Mouse (Mus musculus) liver, embryonic 12.5 days (tissue): ENCODE data around the gene RPS10-NUDT3. TPM values are rescaled to one million over a fixed set of nuclear protein-coding genes. Genes with fewer than 3 reads are reported as not detected.

Experiments used
- ATAC-seq: fragments of 200-750 bp; cut with Nextera tagmentation; 2 replicates; pipeline ENCODE4 v1.8.0; 2017; ENCODE audit warnings: moderate number of reproducible peaks, mild to moderate bottlenecking, moderate library complexity
- H3K27ac ChIP-seq: fragments of 300-500 bp; sonication (generic); 2 replicates; pipeline ENCODE4 v1.5.1; 2016; ENCODE audit warnings: mild to moderate bottlenecking
- H3K27me3 ChIP-seq: fragments of 300-500 bp; sonication (generic); replicated peaks from 2 replicates; pipeline ENCODE4 v1.6.1; 2016; ENCODE audit warnings: mild to moderate bottlenecking, moderate library complexity
- H3K36me3 ChIP-seq: fragments of 300-500 bp; sonication (generic); 2 replicates; pipeline ENCODE4 v1.6.1; 2016; ENCODE audit warnings: mild to moderate bottlenecking, moderate library complexity
- H3K4me1 ChIP-seq: fragments of 300-500 bp; sonication (generic); 2 replicates; pipeline ENCODE4 v1.6.1; 2016
- H3K4me2 ChIP-seq: fragments of 300-500 bp; sonication (generic); 2 replicates; pipeline ENCODE4 v1.6.1; 2016; ENCODE audit warnings: mild to moderate bottlenecking, moderate library complexity
- H3K4me3 ChIP-seq: fragments of 300-500 bp; sonication (generic); 2 replicates; pipeline ENCODE4 v1.5.1; 2016; ENCODE audit warnings: mild to moderate bottlenecking, moderate library complexity
- H3K9ac ChIP-seq: fragments of 300-500 bp; sonication (generic); 2 replicates; pipeline ENCODE4 v1.6.1; 2016; ENCODE audit warnings: mild to moderate bottlenecking, moderate library complexity
- H3K9me3 ChIP-seq: fragments of 300-500 bp; sonication (generic); replicated peaks from 2 replicates; pipeline ENCODE4 v1.6.1; 2016; ENCODE audit warnings: mild to moderate bottlenecking, moderate library complexity
- WGBS: fragments of 180-500 bp; shearing (Covaris S2); methylation state at CpG from one replicate; pipeline ENCODE4 v1.1.7; 2016; ENCODE audit not compliant: insufficient replicate concordance; 5-methylcytosine and 5-hydroxymethylcytosine counted together
- polyA plus RNA-seq: library from polyadenylated mRNA; unstranded; fragments of >200 nt; fragmentation: Nextera tagmentation; extraction: Ambion mirVana; gene quantifications from 2 replicates; pipeline ENCODE4 v1.2.1, GENCODE M21; 2016

RPS10-NUDT3 gene
- polyA plus RNA-seq, 1 experiment from 2014 or later = not detected

GRCm38 (mm10) chr17:27564391-27565162, 70.4 kb downstream of the RPS10-NUDT3 start:
- Histone ChIP-seq H3K4me1 (peaks cover 68% of the 10 kb centered on the region), H3K36me3 (peaks cover 34% of the 10 kb centered on the region), H3K9me3 (no peaks in the 10 kb centered on the region), H3K27ac (peak overlapping the region; percentile 80), H3K27me3 (peaks cover 7% of the 10 kb centered on the region; the same call in 1 of the 2 replicates), H3K4me2 (peak overlapping the region; percentile 99), H3K4me3 (peak overlapping the region; percentile 72), H3K9ac (peak overlapping the region; percentile 79)
- 7% methylated on average over 20 of the region's 20 CpGs for WGBS
- peak; percentile 13 for ATAC-seq

GRCm38 (mm10) chr17:27563771-27564244, 71.2 kb downstream of the RPS10-NUDT3 start:
- peaks cover 39% of the 10 kb centered on the region for H3K36me3 ChIP-seq
- H3K9ac ChIP-seq = no peak overlapping the region
- peaks cover 7% of the 10 kb centered on the region; the same call in 1 of the 2 replicates for H3K27me3 ChIP-seq
- no peak overlapping the region for H3K4me3 ChIP-seq
- no peak for ATAC-seq
- 46% methylated on average over 7 of the region's 7 CpGs for WGBS
- peak overlapping the region; percentile 99; the same call in 1 of the 2 replicates for H3K4me2 ChIP-seq
- no peaks in the 10 kb centered on the region for H3K9me3 ChIP-seq
- peak overlapping the region; percentile 80; the same call in 1 of the 2 replicates for H3K27ac ChIP-seq
- H3K4me1 ChIP-seq = peaks cover 76% of the 10 kb centered on the region

- peak overlapping the region; percentile 56; the same call in 1 of the 2 replicates for H3K27ac ChIP-seq
- peaks cover 85% of the 10 kb centered on the region for H3K4me1 ChIP-seq
These were observed 73.1 kb downstream of the RPS10-NUDT3 start for GRCm38 (mm10) chr17:27561809-27562526.

DNA sequence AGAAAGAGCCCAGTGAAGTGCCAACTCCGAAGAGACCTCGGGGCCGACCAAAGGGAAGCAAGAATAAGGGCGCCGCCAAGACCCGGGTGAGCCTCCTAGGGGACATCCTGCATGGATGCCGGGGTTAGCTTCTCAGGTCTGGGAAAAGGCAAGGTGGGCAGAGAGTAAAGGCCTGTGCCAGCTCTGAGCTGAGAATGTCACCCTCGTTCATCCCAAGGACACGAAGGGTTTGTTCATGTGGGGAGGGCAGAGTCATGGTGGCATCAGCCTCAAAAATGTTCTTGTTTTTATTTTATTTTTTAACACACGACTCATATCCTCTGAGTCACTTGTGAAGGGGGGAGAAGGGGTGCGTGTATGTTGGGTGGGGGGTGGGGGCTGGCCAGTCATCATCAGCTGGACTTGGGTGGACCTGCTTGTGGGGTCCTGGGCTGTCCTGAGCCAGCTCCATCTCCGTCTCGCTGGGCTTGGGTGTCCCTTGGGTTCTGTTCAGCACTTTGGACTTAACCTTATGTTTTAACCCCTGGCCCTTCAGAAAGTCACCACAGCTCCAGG, 74.0 kb downstream of the RPS10-NUDT3 start:
- H3K4me2 ChIP-seq = no peak overlapping the region
- no peaks in the 10 kb centered on the region for H3K27me3 ChIP-seq
- H3K9ac ChIP-seq = no peak overlapping the region
- no peak overlapping the region for H3K4me3 ChIP-seq
- peaks cover 79% of the 10 kb centered on the region for H3K4me1 ChIP-seq
- no peak overlapping the region for H3K27ac ChIP-seq
- 78% methylated on average over 13 of the region's 13 CpGs for WGBS
- H3K36me3 ChIP-seq = peaks cover 39% of the 10 kb centered on the region
- ATAC-seq = no peak
- no peaks in the 10 kb centered on the region for H3K9me3 ChIP-seq

More at GRCm38 (mm10) chr17:27561809-27562526, 73.1 kb downstream of the RPS10-NUDT3 start:
- no peak overlapping the region for H3K4me3 ChIP-seq
- no peak for ATAC-seq
- 0 out of 2 replicates have a peak overlapping the region, but pooled peaks have one; percentile 12 for H3K9ac ChIP-seq
- peaks cover 39% of the 10 kb centered on the region for H3K36me3 ChIP-seq
- no peaks in the 10 kb centered on the region for H3K9me3 ChIP-seq
- WGBS = 58% methylated on average over 11 of the region's 11 CpGs
- peaks cover 2% of the 10 kb centered on the region; the same call in 1 of the 2 replicates for H3K27me3 ChIP-seq
- no peak overlapping the region for H3K4me2 ChIP-seq

DNA sequence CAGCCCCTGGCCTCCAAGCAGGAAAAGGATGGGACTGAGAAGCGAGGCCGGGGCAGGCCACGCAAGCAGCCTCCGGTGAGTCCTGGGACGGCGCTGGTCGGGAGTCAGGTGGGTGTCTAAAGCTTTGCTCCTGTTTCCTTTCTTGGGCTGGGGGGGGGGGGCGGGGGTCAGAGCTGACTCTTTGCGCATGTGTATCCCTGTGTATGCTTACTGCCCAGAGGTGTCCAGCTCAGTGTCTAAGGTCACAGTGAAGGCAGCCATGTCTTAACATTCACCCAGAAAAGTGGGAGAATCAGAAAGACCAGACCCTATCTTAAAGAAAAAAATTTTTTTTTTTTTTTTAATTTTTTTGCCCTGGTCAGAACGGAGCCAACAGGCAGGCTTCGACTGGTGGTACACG, 75.4 kb downstream of the RPS10-NUDT3 start:
- H3K36me3 ChIP-seq = peaks cover 39% of the 10 kb centered on the region
- H3K4me2 ChIP-seq = peak overlapping the region; percentile 96
- ATAC-seq = no peak
- 50% methylated on average over 12 of the region's 12 CpGs for WGBS
- no peaks in the 10 kb centered on the region for H3K27me3 ChIP-seq
- peak overlapping the region; percentile 62; the same call in 1 of the 2 replicates for H3K27ac ChIP-seq
- no peaks in the 10 kb centered on the region for H3K9me3 ChIP-seq
- peaks cover 82% of the 10 kb centered on the region for H3K4me1 ChIP-seq
- peak overlapping the region; percentile 91 for H3K4me3 ChIP-seq
- H3K9ac ChIP-seq = peak overlapping the region; percentile 98

- no peaks in the 10 kb centered on the region for H3K27me3 ChIP-seq
- H3K36me3 ChIP-seq = peaks cover 37% of the 10 kb centered on the region
- H3K9me3 ChIP-seq = no peaks in the 10 kb centered on the region
- H3K4me3 ChIP-seq = peak overlapping the region; percentile 91
- H3K9ac ChIP-seq = peak overlapping the region; percentile 98
- H3K27ac ChIP-seq = peak overlapping the region; percentile 96
- no peak for ATAC-seq
- H3K4me2 ChIP-seq = peak overlapping the region; percentile 96
- WGBS = 5% methylated on average over 5 of the region's 5 CpGs
- peaks cover 82% of the 10 kb centered on the region for H3K4me1 ChIP-seq
These were observed 76.2 kb downstream of the RPS10-NUDT3 start for GRCm38 (mm10) chr17:27558845-27559244.

GRCm38 (mm10) chr17:27557927-27558661, 76.9 kb downstream of the RPS10-NUDT3 start:
- no peak for ATAC-seq

GRCm38 (mm10) chr17:27557181-27557926, 77.7 kb downstream of the RPS10-NUDT3 start:
- Histone ChIP-seq H3K27me3 (no peaks in the 10 kb centered on the region), H3K4me2 (peak overlapping the region; percentile 96), H3K36me3 (peaks cover 33% of the 10 kb centered on the region), H3K9me3 (no peaks in the 10 kb centered on the region), H3K27ac (peak overlapping the region; percentile 96), H3K9ac (peak overlapping the region; percentile 98), H3K4me1 (peaks cover 92% of the 10 kb centered on the region), H3K4me3 (peak overlapping the region; percentile 91)
- peak; percentile 16; the same call in 1 of the 2 replicates for ATAC-seq
- WGBS = 0% methylated on average over 45 of the region's 75 CpGs

More at GRCm38 (mm10) chr17:27557927-27558661, 76.9 kb downstream of the RPS10-NUDT3 start:
- WGBS = 1% methylated on average over 14 of the region's 14 CpGs
- H3K27me3 ChIP-seq = no peaks in the 10 kb centered on the region
- H3K27ac ChIP-seq = peak overlapping the region; percentile 96
- H3K4me1 ChIP-seq = peaks cover 84% of the 10 kb centered on the region
- H3K36me3 ChIP-seq = peaks cover 33% of the 10 kb centered on the region
- no peaks in the 10 kb centered on the region for H3K9me3 ChIP-seq
- H3K4me3 ChIP-seq = peak overlapping the region; percentile 91
- peak overlapping the region; percentile 98 for H3K9ac ChIP-seq
- H3K4me2 ChIP-seq = peak overlapping the region; percentile 96

GRCm38 (mm10) chr17:27556315-27557011, 78.6 kb downstream of the RPS10-NUDT3 start, which contains the start of gene Hmga1:
TSS of gene Hmga1 (plus strand) at chr17:27556497.
- peaks cover 93% of the 10 kb centered on the region for H3K4me1 ChIP-seq
- peak within 1 kb of the TSS; percentile 96 for H3K4me2 ChIP-seq
- under 1% methylated on average over 79 of the region's 79 CpGs for WGBS
- peak within 1 kb of the TSS; percentile 96 for H3K27ac ChIP-seq
- no peaks in the 10 kb centered on the region for H3K27me3 ChIP-seq
- peak within 1 kb of the TSS; percentile 91 for H3K4me3 ChIP-seq
- peak within 1 kb of the TSS; percentile 98 for H3K9ac ChIP-seq
- no peaks in the 10 kb centered on the region for H3K9me3 ChIP-seq
- peaks cover 24% of the 10 kb centered on the region for H3K36me3 ChIP-seq
- ATAC-seq = peak; percentile 72

- Histone ChIP-seq H3K27me3 (no peaks in the 10 kb centered on the region), H3K27ac (peak overlapping the region; percentile 96), H3K9ac (peak overlapping the region; percentile 98), H3K9me3 (no peaks in the 10 kb centered on the region), H3K4me2 (peak overlapping the region; percentile 96), H3K4me1 (peaks cover 89% of the 10 kb centered on the region), H3K4me3 (peak overlapping the region; percentile 91), H3K36me3 (peaks cover 16% of the 10 kb centered on the region)
- ATAC-seq = peak; percentile 57
- WGBS = 1% methylated on average over 54 of the region's 55 CpGs
These were observed 79.4 kb downstream of the RPS10-NUDT3 start for GRCm38 (mm10) chr17:27555512-27556172.
